Mouse (Mus musculus) kidney, adult 2 months (tissue): ENCODE measurements around the gene Celf2.

Experiments
- CTCF ChIP-seq: fragments of 200-500 bp; conservative IDR thresholded peaks from 2 replicates; pipeline ENCODE4 v1.5.1; 2011; ENCODE audit warnings: low read depth, mild to moderate bottlenecking, control low read depth, low read length, moderate library complexity, mixed read lengths; ENCODE audit not compliant: insufficient read depth, insufficient read length
- POLR2A ChIP-seq: fragments of 200-500 bp; IDR thresholded peaks from one replicate; pipeline ENCODE4 v1.6.1; 2011; ENCODE audit warnings: low read depth, low read length, control low read depth

DNA sequence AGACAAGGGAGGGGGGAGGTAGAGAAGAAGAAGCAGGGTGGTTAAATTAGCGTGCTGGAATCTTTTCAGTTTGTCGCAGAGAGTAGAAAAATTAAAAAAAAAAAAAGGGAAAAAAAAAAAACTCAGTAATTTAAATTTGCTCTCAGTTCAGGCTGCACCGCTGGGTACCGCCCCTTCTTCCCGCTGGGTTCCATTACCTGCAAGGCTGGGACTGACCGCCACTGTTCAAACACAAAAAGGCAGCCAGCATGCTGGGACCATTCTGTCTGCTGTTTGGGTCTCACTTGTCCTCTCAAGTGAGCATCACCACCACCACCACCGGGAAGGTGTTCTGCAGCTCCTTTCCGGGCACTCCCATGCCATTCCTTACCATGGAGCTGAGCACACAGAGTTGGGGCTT is 113.4 kb downstream of the Celf2 start:
- TF ChIP-seq POLR2A (no peak), CTCF (no peak)
